Mouse (Mus musculus): ENCODE data around the gene Mbtd1.
"Not testable (repeated sequence)": the region's sequence is repeated elsewhere in the genome, so short reads cannot be mapped to it uniquely, and the experiment has no call there.

Mbtd1 gene

GRCm38 (mm10) chr11:93885572-93886410 is at the start of gene Mbtd1, which contains the start of gene Utp18:
Gene Mbtd1 (plus strand): TSS chr11:93885852.
Gene Utp18 (minus strand): TSS chr11:93885766.
- peak; percentile 100 for DNase-seq

- DNase-seq: no peak
Observed at GRCm38 (mm10) chr11:93847342-93847741, 38.3 kb upstream of the Mbtd1 start.

- no peak for DNase-seq
Observed at GRCm38 (mm10) chr11:93852546-93852945, 33.1 kb upstream of the Mbtd1 start.

GRCm38 (mm10) chr11:93856284-93856955 is 29.2 kb upstream of the Mbtd1 start:
- DNase-seq: peak; percentile 84

GRCm38 (mm10) chr11:93860540-93861172 is 25.0 kb upstream of the Mbtd1 start:
- DNase-seq: no peak

GRCm38 (mm10) chr11:93861193-93861592 is 24.5 kb upstream of the Mbtd1 start:
- no peak for DNase-seq

GRCm38 (mm10) chr11:93862045-93862623 is 23.5 kb upstream of the Mbtd1 start:
- no peak for DNase-seq

- DNase-seq: no peak
Observed at GRCm38 (mm10) chr11:93862638-93863037, 23.0 kb upstream of the Mbtd1 start.

GRCm38 (mm10) chr11:93884068-93884467 is 1.6 kb upstream of the Mbtd1 start:
- no peak for DNase-seq

- peak; percentile 61 for DNase-seq
Observed at GRCm38 (mm10) chr11:93884901-93885571, 616 bp upstream of the Mbtd1 start.

GRCm38 (mm10) chr11:93886411-93887079 is 893 bp downstream of the Mbtd1 start:
- DNase-seq: no peak

- DNase-seq: no peak
Observed at GRCm38 (mm10) chr11:93887080-93887447, 1.4 kb downstream of the Mbtd1 start.

- no peak for DNase-seq
Observed at GRCm38 (mm10) chr11:93897732-93898131, 12.1 kb downstream of the Mbtd1 start.

- DNase-seq: no peak
Observed at GRCm38 (mm10) chr11:93906834-93907233, 21.2 kb downstream of the Mbtd1 start.

GRCm38 (mm10) chr11:93907839-93908238 is 22.2 kb downstream of the Mbtd1 start:
- no peak for DNase-seq

GRCm38 (mm10) chr11:93908829-93909228 is 23.2 kb downstream of the Mbtd1 start:
- no peak for DNase-seq

- no peak for DNase-seq
Observed at GRCm38 (mm10) chr11:93911603-93912002, 26.0 kb downstream of the Mbtd1 start.

- not testable (repeated sequence) for DNase-seq
Observed at GRCm38 (mm10) chr11:93915019-93915418, 29.4 kb downstream of the Mbtd1 start.

GRCm38 (mm10) chr11:93929106-93929505 is 43.5 kb downstream of the Mbtd1 start:
- DNase-seq: no peak

GRCm38 (mm10) chr11:93940906-93941305 is 55.3 kb downstream of the Mbtd1 start:
- no peak for DNase-seq

GRCm38 (mm10) chr11:93944986-93945385 is 59.3 kb downstream of the Mbtd1 start:
- no peak for DNase-seq
